12 mouse cellular contexts compared by ENCODE assay signal in genomic region chr7:45195341-45196175, GRCm38 (mm10). TPM values are rescaled to one million over a fixed set of nuclear protein-coding genes. Genes with fewer than 3 reads are reported as not detected.
A peak's percentile ranks its signal among the peaks of the same experiment; 100 is the strongest.
DNase-seq lines count a peak whose midpoint lies in the region.
"Had no signal": no experiment of that assay in that cellular context is flagged by ENCODE, and none has a peak within 500 bp of the region (broad histone marks: within the 10 kb centered on the region; RNA-seq: fewer than 3 reads in every experiment).

No protein-coding gene starts in this region.

- intact Hi-C loops in heart, postnatal 10 days (cut with DNase I): no loop called here
- intact Hi-C loops in gastrocnemius, postnatal 14 days (cut with DNase I; ENCODE audit: low total_unique reads): no loop called here

- DNase-seq in cerebellum, adult 11 months: peak; percentile 59
- no peak for DNase-seq in cerebellum, postnatal 4 days (ENCODE audit: low spot score in 2 of 2)
- DNase-seq in heart, postnatal 10 days: peak; percentile 24 to 39
- no peak for DNase-seq in heart, adult 11 months
- DNase-seq in cerebellum, adult 8-10 months: peak; percentile 51
- peak; percentile 50 for DNase-seq in gastrocnemius, postnatal 14 days
- no peak for DNase-seq in kidney, postnatal 4 days
- DNase-seq in right cerebral cortex, adult 2 months (ENCODE audit: low spot score in 2 of 2): no peak
- DNase-seq: adrenal gland, postnatal 36 days; kidney, postnatal 10 days; lung, adult 2 months; right cerebral cortex, postnatal 14 days had no signal

RNA-seq across cellular contexts. Expression of gene Ccdc155, which starts 9.1 kb away (rescaled TPM):
- total RNA-seq in heart, postnatal 10 days (2021): not detected
- 1 to 10 TPM; 2.1 to 2.6 TPM for total RNA-seq in gastrocnemius, postnatal 14 days (2021)
- total RNA-seq: adrenal gland, postnatal 36 days had no signal

RNA-seq across cellular contexts. Expression of gene Pth2, which starts 14.8 kb away (rescaled TPM):
- total RNA-seq in heart, postnatal 10 days (2021): not detected
- not detected for total RNA-seq in gastrocnemius, postnatal 14 days (2021)
- total RNA-seq: adrenal gland, postnatal 36 days had no signal

RNA-seq across cellular contexts. Expression of gene Gfy, which starts 16.2 kb away (rescaled TPM):
- not detected for total RNA-seq in heart, postnatal 10 days (2021)
- under 1 TPM; 0.16 to 0.23 TPM for total RNA-seq in gastrocnemius, postnatal 14 days (2021)
- total RNA-seq: adrenal gland, postnatal 36 days had no signal

RNA-seq across cellular contexts. Expression of gene Dkkl1, which starts 16.4 kb away (rescaled TPM):
- total RNA-seq in heart, postnatal 10 days (2021): not detected
- not detected for total RNA-seq in gastrocnemius, postnatal 14 days (2021)
- total RNA-seq: adrenal gland, postnatal 36 days had no signal

RNA-seq across cellular contexts. Expression of gene Tead2, which starts 20.0 kb away (rescaled TPM):
- total RNA-seq in heart, postnatal 10 days (2021): 10 to 100 TPM; 27.5 to 32.3 TPM
- 10 to 100 TPM in 1 of 2 experiments, 1 to 10 TPM in 1; 7.1 to 10.9 TPM for total RNA-seq in gastrocnemius, postnatal 14 days (2021)

Comparison
In these comparisons a context has a peak if more than half of its experiments do, and no peak if none do; other contexts are left out.
1. DNase-seq: peak in cerebellum, adult 11 months (single experiment), heart, postnatal 10 days (2 of 2), cerebellum, adult 8-10 months (single experiment) and gastrocnemius, postnatal 14 days (single experiment); none in cerebellum, postnatal 4 days (0 of 2), heart, adult 11 months (single experiment), kidney, postnatal 4 days (0 of 2) and right cerebral cortex, adult 2 months (0 of 2).